Mouse (Mus musculus) CH12.LX (cell line): ENCODE results near the gene Pik3c2g. TPM values are rescaled to one million over a fixed set of nuclear protein-coding genes. Genes with fewer than 3 reads are reported as not detected.

Experiments used
- DNase-seq: peaks from one replicate; pipeline ENCODE4 v3.0.0-alpha.2; 2013; ENCODE audit errors: extremely low read depth
- H3K27ac ChIP-seq: 2 replicates; pipeline ENCODE4 v1.5.1; 2012; ENCODE audit warnings: low read depth, mild to moderate bottlenecking, control low read depth, moderate library complexity; ENCODE audit not compliant: insufficient read depth
- H3K27me3 ChIP-seq: replicated peaks from 2 replicates; pipeline ENCODE3; 2012; ENCODE audit warnings: inconsistent platforms
- H3K36me3 ChIP-seq, 2 experiments: replicated peaks in 1 of 2; 2 replicates each; pipeline versions ENCODE3 to v1.6.1; 2012; ENCODE audit warnings: inconsistent platforms in 1 of 2, low read length in 1 of 2, mild to moderate bottlenecking in 1 of 2, mixed read lengths in 1 of 2, moderate library complexity in 1 of 2; ENCODE audit not compliant: control insufficient read depth in 1 of 2, insufficient read depth in 1 of 2
- H3K4me1 ChIP-seq, 2 experiments: 2 replicates each; pipeline ENCODE4 v1.6.1; 2012; ENCODE audit warnings: inconsistent platforms in 1 of 2, moderate library complexity in 1 of 2; ENCODE audit not compliant: insufficient read depth in 2 of 2, control insufficient read depth in 1 of 2
- H3K4me2 ChIP-seq: 2 replicates; pipeline ENCODE4 v1.6.1; 2012; ENCODE audit warnings: low read depth, mild to moderate bottlenecking, control low read depth; ENCODE audit not compliant: poor library complexity, insufficient read depth, severe bottlenecking
- H3K4me3 ChIP-seq, 3 experiments: fragments of 150-350 bp in 1 of 3; sonication (generic) in 1 of 3; replicated peaks in 1 of 3; 2 replicates each; pipeline versions ENCODE3 to v1.5.1; 2011 to 2012; ENCODE audit warnings: low read depth in 2 of 3, low read length in 2 of 3, mild to moderate bottlenecking in 2 of 3, moderate library complexity in 2 of 3, control low read depth in 1 of 3, improper control_type of control experiment in 1 of 3, inconsistent platforms in 1 of 3, mixed read lengths in 1 of 3; ENCODE audit not compliant: poor library complexity in 1 of 3
- H3K79me2 ChIP-seq: replicated peaks from 2 replicates; pipeline ENCODE4 v1.6.1; 2012; ENCODE audit warnings: mild to moderate bottlenecking, moderate library complexity; ENCODE audit not compliant: control insufficient read depth, poor library complexity, insufficient read depth, severe bottlenecking; ENCODE audit errors: extremely low read depth
- H3K9ac ChIP-seq: 2 replicates; pipeline ENCODE4 v1.6.1; 2012; ENCODE audit warnings: low read depth, mild to moderate bottlenecking, control low read depth, moderate library complexity; ENCODE audit not compliant: insufficient read depth
- H3K9me3 ChIP-seq: replicated peaks from 2 replicates; pipeline ENCODE3; 2012; ENCODE audit warnings: low read length, inconsistent platforms, mixed read lengths
- BHLHE40 ChIP-seq: IDR thresholded peaks from 2 replicates; pipeline ENCODE4 v1.6.1; 2011; ENCODE audit warnings: mild to moderate bottlenecking, low read depth, low read length, improper control_type of control experiment
- CHD1 ChIP-seq: IDR thresholded peaks from 2 replicates; pipeline ENCODE4 v1.6.1; 2012; ENCODE audit warnings: low read depth, low read length, improper control_type of control experiment, inconsistent platforms
- CTCF ChIP-seq, 2 experiments: IDR thresholded peaks in 1 of 2; conservative IDR thresholded peaks in 1 of 2; 2 replicates each; pipeline ENCODE4 v1.5.1; 2011 to 2012; ENCODE audit warnings: low read depth in 2 of 2, low read length in 2 of 2, improper control_type of control experiment in 1 of 2, inconsistent platforms in 1 of 2, mild to moderate bottlenecking in 1 of 2, moderate library complexity in 1 of 2
- E2F4 ChIP-seq: IDR thresholded peaks from 2 replicates; pipeline ENCODE4 v1.6.1; 2011; ENCODE audit warnings: low read depth, low read length, improper control_type of control experiment; ENCODE audit not compliant: insufficient replicate concordance
- EP300 ChIP-seq: IDR thresholded peaks from 2 replicates; pipeline ENCODE4 v1.6.1; 2011; ENCODE audit warnings: low read length, improper control_type of control experiment
- GABPA ChIP-seq: IDR thresholded peaks from 2 replicates; pipeline ENCODE4 v1.6.1; 2012; ENCODE audit warnings: low read depth, low read length, improper control_type of control experiment, inconsistent platforms; ENCODE audit not compliant: insufficient replicate concordance
- HCFC1 ChIP-seq: IDR thresholded peaks from 2 replicates; pipeline ENCODE4 v1.6.1; 2012; ENCODE audit warnings: low read depth, mild to moderate bottlenecking, inconsistent platforms, low read length, improper control_type of control experiment
- MEF2A ChIP-seq: IDR thresholded peaks from 2 replicates; pipeline ENCODE4 v1.6.1; 2014; ENCODE audit warnings: low read depth, mild to moderate bottlenecking, inconsistent platforms, low read length, improper control_type of control experiment, borderline replicate concordance
- POLR2AphosphoS2 ChIP-seq: IDR thresholded peaks from 2 replicates; pipeline ENCODE4 v1.6.1; 2011; ENCODE audit warnings: low read depth, low read length, improper control_type of control experiment
- SMC3 ChIP-seq: IDR thresholded peaks from 2 replicates; pipeline ENCODE4 v1.6.1; 2011; ENCODE audit warnings: low read depth, low read length, improper control_type of control experiment
- ZMIZ1 ChIP-seq: IDR thresholded peaks from 2 replicates; pipeline ENCODE4 v1.6.1; 2012; ENCODE audit warnings: low read depth, mild to moderate bottlenecking, inconsistent platforms, low read length, improper control_type of control experiment
- dilution Hi-C: fragments of 300-500 bp; cut with MboI; formaldehyde crosslinking; loops from 2 replicates; pipeline ENCODE4 v1.14.3; 2020; ENCODE audit warnings: low sequenced_read_pairs; ENCODE audit not compliant: extremely low pct_unique_long_range_greater_than_20kb, extremely low pct_ligation_motif_present
- in situ Hi-C: fragments of 300-500 bp; cut with MboI; formaldehyde crosslinking; loops from 3 replicates; pipeline ENCODE4 v1.14.3; 2019; ENCODE audit warnings: low sequenced_read_pairs, low pct_ligation_motif_present, low pct_unique_long_range_greater_than_20kb, mixed read lengths
- polyA plus RNA-seq: library from polyadenylated mRNA; unstranded; fragments of >175 nt; gene quantifications from 2 replicates; pipeline ENCODE4 v1.2.1, GENCODE M21; 2012; ENCODE audit warnings: low read depth; ENCODE audit not compliant: insufficient read length
- total RNA-seq, 2 experiments: library from RNA; depleted of rRNA; stranded (reverse); fragments of 300-350 nt in 1 of 2; fragments of >200 nt in 1 of 2; gene quantifications; 2 replicates each; pipeline ENCODE4 v1.2.3; 2012 to 2014

Gene Pik3c2g
- total and polyA plus RNA-seq, 3 experiments: not detected

- H3K4me2 ChIP-seq: no peak overlapping the region
- H3K27ac ChIP-seq: no peak overlapping the region
- DNase-seq: no peak
- no peaks in the 10 kb centered on the region for H3K27me3 ChIP-seq
- no peaks in the 10 kb centered on the region for H3K4me1 ChIP-seq
- no peak overlapping the region for H3K9ac ChIP-seq
- dilution Hi-C loops (no loop called here), in situ Hi-C loops (no loop called here)
- no peak overlapping the region for H3K4me3 ChIP-seq
- no peak for TF ChIP-seq HCFC1
- TF ChIP-seq E2F4: no peak
- no peak for TF ChIP-seq GABPA
- TF ChIP-seq CHD1: no peak
- no peak for TF ChIP-seq SMC3
- TF ChIP-seq EP300: no peak
- TF ChIP-seq POLR2AphosphoS2: no peak
- TF ChIP-seq BHLHE40: no peak
- no peak for TF ChIP-seq MEF2A
- no peaks in the 10 kb centered on the region for H3K79me2 ChIP-seq
- H3K36me3 ChIP-seq: no peaks in the 10 kb centered on the region
- peaks cover 38% of the 10 kb centered on the region for H3K9me3 ChIP-seq
Observed at GRCm38 (mm10) chr6:139874418-139875176, 287.6 kb downstream of the Pik3c2g start.

GRCm38 (mm10) chr6:139876691-139877090 lies 289.7 kb downstream of the Pik3c2g start:
- H3K9ac ChIP-seq: no peak overlapping the region
- H3K4me3 ChIP-seq: no peak overlapping the region
- H3K36me3 ChIP-seq: no peaks in the 10 kb centered on the region
- TF ChIP-seq CTCF (conservative IDR thresholded peaks at IDR 0.05 in 1 of 2, IDR thresholded peaks at IDR 0.05 in 1 of 2; ENCODE audit: low read depth in 2 of 2, low read length in 2 of 2) (no peak), ZMIZ1 (no peak)
- no peak overlapping the region for H3K4me2 ChIP-seq
- dilution Hi-C loops: no loop called here
- H3K27me3 ChIP-seq: no peaks in the 10 kb centered on the region
- no peaks in the 10 kb centered on the region for H3K4me1 ChIP-seq
- in situ Hi-C loops: no loop called here
- peaks cover 35% of the 10 kb centered on the region for H3K9me3 ChIP-seq
- no peak for DNase-seq
- H3K79me2 ChIP-seq: no peaks in the 10 kb centered on the region
- no peak overlapping the region for H3K27ac ChIP-seq
